ENCODE assay signal across 8 mouse cellular contexts in the genomic region with DNA sequence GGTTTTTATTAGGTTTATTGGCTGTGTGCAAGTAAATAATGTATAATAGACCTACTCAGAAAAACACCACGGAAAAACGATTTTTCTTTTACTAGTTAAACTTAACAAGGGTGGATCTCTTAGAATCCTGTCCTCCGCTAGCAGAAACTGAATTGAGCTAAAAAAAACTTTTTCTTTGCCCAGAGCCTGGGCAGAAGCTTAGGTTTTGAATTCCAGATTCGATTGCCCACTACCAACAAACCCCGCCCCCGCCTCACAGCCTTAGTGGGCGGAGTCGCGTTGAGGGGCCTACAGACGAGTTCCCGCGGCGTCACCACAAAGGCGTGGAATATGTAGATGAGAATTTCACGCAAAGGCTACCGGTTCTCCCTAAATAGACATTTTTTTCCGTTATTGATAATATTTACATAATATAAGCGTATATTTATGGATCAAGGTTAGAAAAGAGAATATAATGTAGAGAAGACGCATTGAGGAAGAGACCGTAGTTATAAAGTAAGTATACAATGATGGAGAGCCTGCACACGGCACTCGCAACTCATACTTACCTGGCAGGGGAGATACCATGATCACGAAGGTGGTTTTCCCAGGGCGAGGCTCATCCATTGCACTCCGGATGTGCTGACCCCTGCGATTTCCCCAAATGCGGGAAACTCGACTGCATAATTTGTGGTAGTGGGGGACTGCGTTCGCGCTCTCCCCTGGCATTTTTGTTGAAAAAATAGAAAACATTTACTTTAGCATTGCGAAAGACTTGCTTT. TPM values are rescaled to one million over a fixed set of nuclear protein-coding genes. Genes with fewer than 3 reads are reported as not detected.
DNase-seq lines count a peak whose midpoint lies in the region; ATAC-seq and TF ChIP-seq lines count a peak whose summit lies in the region.

No protein-coding gene starts in this region.

- peaks cover 4% of the 10 kb centered on the region; the same call in 1 of the 2 replicates for H3K4me1 ChIP-seq in heart, embryonic 11.5 days (ENCODE audit: control insufficient read depth, insufficient read depth, low read length)
- H3K4me1 ChIP-seq in kidney, embryonic 16.5 days (ENCODE audit: insufficient read depth, low read length): peaks cover 8% of the 10 kb centered on the region
- no peaks in the 10 kb centered on the region for H3K4me1 ChIP-seq in liver, adult 2 months (ENCODE audit: control insufficient read depth, insufficient read depth, low read length)

- under 1% methylated on average over 32 of the region's 32 CpGs for WGBS in heart, embryonic 11.5 days (ENCODE audit: insufficient replicate concordance)
- WGBS in kidney, embryonic 16.5 days: under 1% methylated on average over 32 of the region's 32 CpGs
- WGBS in liver, adult 2 months: under 1% methylated on average over 32 of the region's 32 CpGs

- H3K27me3 ChIP-seq in heart, embryonic 11.5 days (ENCODE audit: control insufficient read depth, insufficient read depth, low read length): no peaks in the 10 kb centered on the region
- no peaks in the 10 kb centered on the region for H3K27me3 ChIP-seq in kidney, embryonic 16.5 days (ENCODE audit: insufficient read depth, low read length)
- no peaks in the 10 kb centered on the region for H3K27me3 ChIP-seq in liver, adult 2 months (ENCODE audit: control insufficient read depth, insufficient read depth, low read length)
- H3K27me3 ChIP-seq in myocyte (ENCODE audit: control insufficient read depth, insufficient read depth, insufficient read length): no peaks in the 10 kb centered on the region
- H3K27me3 ChIP-seq in splenic B cell, adult 2 months (ENCODE audit: control insufficient read depth, insufficient read depth, low read length, poor library complexity, severe bottlenecking): no peaks in the 10 kb centered on the region; the same call in 1 of the 2 replicates

- H3K9me3 ChIP-seq in heart, embryonic 11.5 days (replicated peaks; ENCODE audit: control insufficient read depth, low read length): no peaks in the 10 kb centered on the region
- no peaks in the 10 kb centered on the region for H3K9me3 ChIP-seq in kidney, embryonic 16.5 days (ENCODE audit: low read length)

- H3K79me2 ChIP-seq in liver, adult 2 months (ENCODE audit: control insufficient read depth, insufficient read depth, low read length): no peaks in the 10 kb centered on the region
- H3K79me2 ChIP-seq in myocyte (ENCODE audit: control insufficient read depth, insufficient read depth): peaks cover 17% of the 10 kb centered on the region

- peak; percentile 99 for TF ChIP-seq POLR2A in liver, adult 2 months (IDR thresholded peaks at IDR 0.05; ENCODE audit: extremely low read depth, insufficient read depth, low read length)
- TF ChIP-seq POLR2A in myocyte (IDR thresholded peaks at IDR 0.05; ENCODE audit: insufficient read length, low read depth): peak; percentile 82

- DNase-seq in B cell, adult 2 months: peak; percentile 94
- peak; percentile 97 for DNase-seq in brain, adult 2 months (ENCODE audit: low read depth, low spot score)
- DNase-seq in liver, adult 2 months (ENCODE audit: extremely low read depth, low read depth, low spot score): peak; percentile 88
- DNase-seq in splenic B cell, adult 2 months (ENCODE audit: low read depth, low spot score): peak; percentile 96

- peak overlapping the region; percentile 71 for H3K9ac ChIP-seq in heart, embryonic 11.5 days (ENCODE audit: low read depth, low read length)
- H3K9ac ChIP-seq in kidney, embryonic 16.5 days (replicated peaks; ENCODE audit: low read length): peak overlapping the region; percentile 91
- H3K9ac ChIP-seq in liver, adult 2 months (ENCODE audit: low read depth, low read length): no peak overlapping the region

- peak overlapping the region; percentile 23 for H3ac ChIP-seq in myocyte (ENCODE audit: control insufficient read depth, insufficient read length)

- TF ChIP-seq CTCF in liver, adult 2 months (IDR thresholded peaks at IDR 0.05; ENCODE audit: low read depth, low read length): no peak

- no peaks in the 10 kb centered on the region for H3K36me3 ChIP-seq in heart, embryonic 11.5 days (ENCODE audit: control insufficient read depth, insufficient read depth, low read length)
- 0 out of 2 replicates have a peak, but pooled peaks cover 3% of the 10 kb centered on the region for H3K36me3 ChIP-seq in kidney, embryonic 16.5 days (ENCODE audit: insufficient read depth, low read length)
- H3K36me3 ChIP-seq in liver, adult 2 months (ENCODE audit: control insufficient read depth, insufficient read depth, low read length): peaks cover 5% of the 10 kb centered on the region; the same call in 1 of the 2 replicates
- H3K36me3 ChIP-seq in myocyte (ENCODE audit: control insufficient read depth, insufficient read depth): no peaks in the 10 kb centered on the region
- H3K36me3 ChIP-seq in splenic B cell, adult 2 months (ENCODE audit: control insufficient read depth, insufficient read depth, low read length, poor library complexity, severe bottlenecking): 0 out of 2 replicates have a peak, but pooled peaks cover 1% of the 10 kb centered on the region

- H3K4me2 ChIP-seq in heart, embryonic 11.5 days: peak overlapping the region; percentile 77
- peak overlapping the region; percentile 79 for H3K4me2 ChIP-seq in kidney, embryonic 16.5 days (replicated peaks; ENCODE audit: low read depth, low read length)
- peak overlapping the region; percentile 100 for H3K4me2 ChIP-seq in myocyte (ENCODE audit: low read depth)

- peak overlapping the region; percentile 50 for H3K4me3 ChIP-seq in heart, embryonic 11.5 days (ENCODE audit: low read depth, low read length)
- H3K4me3 ChIP-seq in kidney, embryonic 16.5 days (ENCODE audit: low read length): peak overlapping the region; percentile 95
- H3K4me3 ChIP-seq in liver, adult 2 months (ENCODE audit: insufficient read depth, low read depth, low read length): peak overlapping the region; percentile 99
- H3K4me3 ChIP-seq in myocyte: peak overlapping the region; percentile 70

- peak overlapping the region; percentile 76 for H3K27ac ChIP-seq in heart, embryonic 11.5 days (ENCODE audit: low read depth, low read length)
- H3K27ac ChIP-seq in kidney, embryonic 16.5 days (ENCODE audit: low read length): peak overlapping the region; percentile 97
- peak overlapping the region; percentile 89 for H3K27ac ChIP-seq in liver, adult 2 months (replicated peaks; ENCODE audit: insufficient read depth, low read depth, low read length)

- peak; percentile 82 for ATAC-seq in erythroblast, adult 5-6 weeks (replicated peaks; ENCODE audit: low FRiP score, poor library complexity, severe bottlenecking)
- peak; percentile 89 for ATAC-seq in heart, embryonic 11.5 days (replicated peaks; ENCODE audit: insufficient number of reproducible peaks, low FRiP score, low TSS enrichment)
- ATAC-seq in kidney, embryonic 16.5 days (ENCODE audit: low FRiP score, low TSS enrichment): peak; percentile 91

TF ChIP-seq in myocyte, 11 proteins besides CTCF, POLR2A, EP300 and RAD21:
- TF ChIP-seq CEBPB (IDR thresholded peaks at IDR 0.05; ENCODE audit: insufficient read depth, poor library complexity, severe bottlenecking): peak; percentile 87
- no peak for TF ChIP-seq USF1 (IDR thresholded peaks at IDR 0.05; ENCODE audit: low read depth)

RNA-seq across cellular contexts. Expression of a gene that starts 0.7 kb away (rescaled TPM):
- total RNA-seq in erythroblast, adult 5-6 weeks (2015; ENCODE audit: low replicate concordance): 13.6 and 16.1 TPM in 2 replicates
- total RNA-seq in erythroblast, adult 5-6 weeks (2017; ENCODE audit: low replicate concordance): 34.8 and 40.4 TPM in 2 replicates
- polyA plus RNA-seq in heart, embryonic 11.5 days (2014; fragmentation: Nextera tagmentation; extraction: Ambion mirVana): 49.9 and 52.4 TPM in 2 replicates
- 59.8 and 60.8 TPM in 2 replicates for polyA plus RNA-seq in kidney, embryonic 16.5 days (2015; fragmentation: Nextera tagmentation; extraction: Ambion mirVana)
- 12.4 and 17.1 TPM in 2 replicates for total RNA-seq in liver, adult 2 months (2014; rRNA removed)
- 15.9 and 24.6 TPM in 2 replicates for polyA plus RNA-seq in liver, adult 2 months (2012; rRNA removed)
- 32.8 TPM for polyA plus RNA-seq in myocyte (2012; fragmentation: generic; extraction: Trizol)

RNA-seq across cellular contexts. Expression of a gene that starts 40.0 kb away (rescaled TPM):
- 42.0 and 44.8 TPM in 2 replicates for total RNA-seq in erythroblast, adult 5-6 weeks (2015; ENCODE audit: low replicate concordance)
- 23.0 and 27.3 TPM in 2 replicates for total RNA-seq in erythroblast, adult 5-6 weeks (2017; ENCODE audit: low replicate concordance)
- 125 and 140 TPM in 2 replicates for polyA plus RNA-seq in heart, embryonic 11.5 days (2014; fragmentation: Nextera tagmentation; extraction: Ambion mirVana)
- 203 and 212 TPM in 2 replicates for polyA plus RNA-seq in kidney, embryonic 16.5 days (2015; fragmentation: Nextera tagmentation; extraction: Ambion mirVana)
- total RNA-seq in liver, adult 2 months (2014; rRNA removed): 70.2 and 86.3 TPM in 2 replicates
- polyA plus RNA-seq in liver, adult 2 months (2012; rRNA removed): 98.6 and 102 TPM in 2 replicates
- polyA plus RNA-seq in myocyte (2012; fragmentation: generic; extraction: Trizol): 27.1 TPM

Comparison
In these comparisons a context has a peak if more than half of its experiments do, and no peak if none do; other contexts are left out.
1. Peak in every context shown above with its lines: DNase-seq, ATAC-seq, H3K4me3 ChIP-seq and H3K27ac ChIP-seq.